Mouse (Mus musculus) lung, postnatal 10 days (tissue): ENCODE results near the gene Ace3.

Experiments used
- DNase-seq: peaks from one replicate; pipeline ENCODE4 v3.0.0; 2021

The Ace3 gene

DNA sequence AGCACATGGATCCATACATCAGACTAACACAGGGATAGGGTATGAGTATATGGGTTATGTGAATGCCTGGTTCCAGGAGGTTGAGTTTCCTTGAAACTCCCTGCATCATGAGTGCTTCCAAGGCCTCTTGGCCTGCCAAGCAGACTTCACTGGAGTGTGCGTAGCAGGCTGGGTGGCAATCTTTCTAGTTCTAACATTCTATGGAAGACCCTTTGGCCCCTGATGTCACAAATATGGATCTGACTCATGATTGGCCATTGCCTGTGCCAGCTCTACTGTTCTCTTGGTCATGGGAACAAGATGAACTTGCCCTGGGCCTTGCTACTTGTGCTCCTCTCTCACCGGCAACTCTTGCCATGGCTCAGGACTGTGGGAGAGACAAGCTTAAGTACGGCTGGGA lies at the start of gene Ace3:
Gene Ace3, plus strand, starts transcription at position 301 of the 400 bp plus-strand sequence.
- DNase-seq: no peak

DNA sequence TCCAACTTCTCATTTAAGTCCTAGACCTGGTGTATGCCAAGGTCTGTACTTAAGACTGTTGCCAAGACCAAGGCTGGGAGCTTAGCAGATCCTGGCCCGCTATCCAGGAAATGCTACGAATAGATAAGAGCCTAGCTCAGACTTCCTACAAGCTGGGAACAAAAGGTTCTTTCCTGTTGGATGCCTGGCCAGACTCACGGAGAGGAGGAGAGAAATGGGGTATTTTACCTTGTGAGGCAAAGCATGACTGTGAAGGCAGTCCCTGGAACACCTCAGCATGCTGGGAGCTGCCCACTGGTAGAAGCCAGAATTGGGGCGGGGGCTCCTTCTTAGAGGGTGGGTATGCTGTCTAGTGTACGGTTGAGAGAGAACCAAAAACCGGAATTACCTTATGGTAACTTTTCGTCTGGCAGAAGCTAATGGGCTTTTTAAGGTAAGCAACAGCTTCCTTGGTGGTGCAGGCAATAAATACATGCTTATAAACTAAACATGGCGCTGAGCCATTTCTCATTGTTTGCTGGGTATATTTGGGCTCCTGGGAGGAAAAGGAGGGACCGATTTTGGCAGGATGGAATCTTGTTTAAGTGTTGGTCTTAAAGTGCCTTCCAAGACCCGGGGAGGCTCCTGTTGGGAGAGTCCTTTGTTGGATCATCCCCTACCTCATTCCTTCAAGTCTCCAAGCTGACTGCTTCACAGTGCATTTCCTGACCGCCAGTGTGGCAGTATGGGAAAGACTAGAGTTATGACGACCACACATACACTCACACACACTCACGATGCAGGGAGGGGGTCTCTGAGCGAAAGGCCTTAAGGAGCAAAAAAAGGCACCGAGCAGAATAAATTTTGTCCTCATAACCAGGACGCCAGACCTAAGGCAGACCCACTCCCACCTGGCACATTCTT lies 49.5 kb upstream of the Ace3 start:
- peak; percentile 83 for DNase-seq

DNA sequence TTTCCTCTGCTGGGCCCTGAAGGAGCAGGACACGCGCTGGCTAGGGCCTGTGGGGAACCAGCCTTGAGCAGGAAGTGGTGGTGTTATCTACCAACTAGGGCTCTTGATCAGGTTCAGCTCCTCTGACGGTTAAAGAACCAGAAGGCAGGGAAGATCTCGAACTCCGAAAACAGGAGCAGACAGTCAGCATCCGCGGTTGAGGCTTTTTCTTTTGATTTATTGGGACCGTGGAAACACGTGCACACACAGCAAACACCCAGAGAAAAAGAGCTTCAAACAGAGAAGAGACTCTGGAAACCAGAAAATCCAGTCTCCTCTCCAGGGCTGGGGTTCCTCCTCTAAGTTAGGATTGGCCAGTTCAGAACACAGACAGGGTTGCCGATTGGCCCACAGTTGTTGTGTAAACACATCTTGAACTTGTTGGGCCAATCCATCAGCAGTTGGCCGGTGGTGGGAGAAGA lies 47.8 kb upstream of the Ace3 start:
- peak; percentile 46 for DNase-seq

DNA sequence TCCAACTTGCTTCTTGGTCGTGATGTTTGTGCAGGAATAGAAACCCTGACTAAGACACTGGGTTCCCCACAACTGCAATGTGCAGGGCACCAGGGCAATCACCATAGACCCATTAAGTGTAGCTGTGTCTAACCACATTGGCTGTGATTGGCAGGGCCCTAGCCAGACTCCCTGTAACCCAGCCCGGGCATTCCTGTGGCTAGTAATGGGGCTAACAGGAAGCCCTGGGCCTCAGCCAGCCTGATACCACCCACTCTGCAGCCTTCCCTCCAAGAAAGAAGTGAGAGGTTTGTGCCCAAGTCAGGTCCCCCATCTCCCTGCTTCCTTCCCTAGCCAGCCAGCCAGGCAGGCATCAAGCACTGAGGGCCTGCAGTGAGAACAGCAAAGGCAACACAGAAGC lies 46.2 kb upstream of the Ace3 start:
- no peak for DNase-seq

DNA sequence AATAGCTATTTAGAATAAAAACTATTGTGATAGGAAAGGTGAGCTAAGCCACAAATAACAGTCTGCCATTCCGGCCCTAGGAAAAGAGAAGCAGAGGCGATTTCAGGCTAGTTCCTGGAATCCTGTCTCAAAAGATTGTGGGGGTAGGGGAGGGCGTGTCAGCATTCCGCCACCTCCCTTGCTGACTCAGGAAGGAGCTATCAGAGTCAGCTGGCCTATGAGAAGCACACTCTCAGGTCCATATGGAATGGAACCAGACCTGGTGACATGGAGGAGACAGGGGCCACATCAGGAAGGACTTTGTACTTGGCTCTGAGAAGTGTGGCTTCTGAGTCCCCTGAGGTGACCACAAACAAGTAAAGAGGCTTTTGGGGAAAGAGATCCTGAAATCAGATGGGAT lies 44.0 kb upstream of the Ace3 start:
- DNase-seq: no peak

DNA sequence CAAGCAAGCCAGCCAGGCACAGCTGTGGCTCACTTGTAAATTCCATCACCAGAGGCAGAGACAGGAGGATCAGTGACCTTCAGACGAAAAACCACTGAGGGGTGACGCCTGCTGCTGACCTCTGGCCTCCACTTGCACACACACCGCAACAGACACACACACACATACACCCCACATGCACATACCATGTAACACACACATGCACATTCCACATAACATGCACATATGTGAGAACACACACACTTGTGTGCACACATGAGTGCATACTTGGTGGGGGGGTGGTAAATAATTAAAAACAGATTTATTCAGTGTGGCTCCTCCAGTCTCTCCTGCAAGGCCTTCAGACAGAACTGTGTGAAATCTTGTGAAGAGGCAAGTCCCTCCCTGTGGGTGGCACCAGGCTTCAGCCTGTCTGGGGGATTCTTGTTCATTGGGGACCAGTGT lies 42.9 kb upstream of the Ace3 start:
- DNase-seq: no peak

DNA sequence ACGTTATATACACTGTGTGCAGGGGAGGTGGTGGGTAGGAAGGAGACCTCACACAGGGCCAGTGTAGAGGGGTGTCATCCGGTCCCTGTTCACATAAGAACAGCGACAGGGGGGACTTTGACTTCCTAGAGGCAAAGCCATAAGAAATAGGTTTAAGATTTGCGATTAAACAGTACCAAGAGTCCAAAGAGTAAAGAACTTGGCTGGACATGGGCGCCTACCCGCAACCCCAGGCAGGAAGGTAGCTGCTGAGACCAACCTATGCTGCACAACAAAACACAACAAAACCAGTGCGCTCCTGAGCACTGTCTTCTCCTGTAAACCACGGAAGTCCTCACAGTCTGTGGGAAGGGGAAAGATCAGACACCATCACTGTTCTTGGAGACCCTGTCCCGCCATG lies 42.4 kb upstream of the Ace3 start:
- no peak for DNase-seq

DNA sequence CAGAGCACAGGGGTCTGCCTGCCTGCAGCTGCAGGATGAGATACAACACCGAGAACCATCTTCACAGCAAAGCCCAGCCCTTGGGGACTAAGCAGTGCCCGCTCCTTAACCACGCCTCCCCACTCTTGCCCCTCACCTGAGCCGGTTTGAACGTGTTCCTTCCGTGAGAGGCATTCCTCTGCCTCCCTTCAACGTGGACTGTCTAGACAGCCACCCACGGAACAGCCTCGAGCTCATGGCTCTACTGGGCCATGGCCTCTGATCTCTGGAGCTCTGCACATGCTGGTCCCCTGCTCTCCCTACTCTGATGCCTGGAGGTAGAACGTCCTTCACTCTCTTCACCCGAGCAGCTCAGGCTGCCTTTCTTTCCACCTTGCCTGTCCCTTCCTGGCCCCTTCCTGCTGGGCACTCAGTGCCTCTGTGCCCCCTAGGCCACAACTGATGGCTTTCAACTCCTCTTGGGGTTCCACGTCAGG lies 41.5 kb upstream of the Ace3 start, which contains the start of gene Cyb561:
Gene Cyb561, minus strand, starts transcription at position 426 of the 476 bp plus-strand sequence.
- no peak for DNase-seq

DNA sequence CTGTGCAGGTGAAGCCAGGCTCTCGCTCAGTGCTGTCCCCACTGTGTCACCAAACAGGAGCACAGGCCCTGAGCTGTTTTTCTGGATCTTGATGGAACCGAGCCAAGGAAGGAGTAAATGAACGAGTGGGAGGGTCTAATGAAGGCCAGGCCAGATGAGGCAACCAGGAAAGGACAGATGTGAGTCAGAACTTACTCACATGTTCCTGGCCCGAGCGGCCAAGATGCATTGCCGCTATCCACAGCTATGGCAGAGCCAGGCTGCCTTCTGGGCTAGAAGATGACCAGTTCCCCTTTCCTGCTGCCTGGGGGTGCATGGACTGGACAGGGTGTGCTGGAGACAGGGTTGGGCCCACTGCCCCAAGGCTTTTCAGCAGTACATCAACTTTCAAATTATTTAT lies 41.1 kb upstream of the Ace3 start:
- peak; percentile 60 for DNase-seq

DNA sequence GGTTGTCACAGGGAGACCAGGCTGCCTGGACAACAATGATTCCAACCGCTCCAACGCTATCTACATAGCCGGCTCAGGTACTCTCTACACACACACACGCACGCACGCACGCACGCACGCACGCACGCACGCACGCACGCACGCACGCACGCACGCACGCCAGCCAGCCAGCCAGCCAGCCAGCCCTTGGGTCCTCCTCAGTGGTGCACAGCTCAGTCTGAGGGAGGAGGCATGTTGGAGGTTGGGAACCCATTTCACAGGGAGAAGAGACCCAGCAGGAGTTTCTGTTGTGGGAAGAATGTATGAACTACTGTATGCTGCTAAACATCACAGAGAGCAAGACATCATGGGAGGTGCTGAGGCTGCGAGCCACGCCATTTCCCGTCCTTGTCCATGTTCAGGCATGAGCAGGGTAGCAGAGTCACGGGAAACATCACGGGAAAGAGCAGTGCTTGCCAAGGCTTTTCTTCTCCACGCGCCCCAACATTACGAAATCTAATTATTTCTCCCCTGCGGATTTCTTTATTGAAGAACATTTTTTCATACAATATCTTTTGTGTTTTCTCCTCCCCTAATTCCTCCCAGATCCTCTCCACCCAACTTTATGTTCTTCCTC lies 38.6 kb upstream of the Ace3 start:
- DNase-seq: no peak

DNA sequence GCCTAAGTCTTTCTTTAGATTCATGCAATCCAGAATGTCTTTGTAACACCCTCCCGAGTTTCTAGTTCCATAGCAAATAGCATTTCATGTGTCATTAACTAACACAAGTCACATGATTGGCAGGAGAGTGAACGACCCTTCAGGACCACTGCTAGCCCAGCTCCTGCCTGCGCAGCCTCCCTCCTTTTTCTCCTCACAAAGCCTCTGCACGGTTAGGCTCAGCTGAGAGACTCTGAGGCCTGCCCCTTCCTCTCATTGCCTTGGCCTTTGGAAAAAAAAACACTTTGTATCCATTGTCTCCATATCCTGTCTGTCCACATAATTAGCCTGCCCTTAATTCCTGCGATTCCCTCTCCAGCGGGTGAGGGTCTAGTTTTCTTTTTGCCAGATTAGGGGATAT lies 37.0 kb upstream of the Ace3 start:
- DNase-seq: peak; percentile 14

DNA sequence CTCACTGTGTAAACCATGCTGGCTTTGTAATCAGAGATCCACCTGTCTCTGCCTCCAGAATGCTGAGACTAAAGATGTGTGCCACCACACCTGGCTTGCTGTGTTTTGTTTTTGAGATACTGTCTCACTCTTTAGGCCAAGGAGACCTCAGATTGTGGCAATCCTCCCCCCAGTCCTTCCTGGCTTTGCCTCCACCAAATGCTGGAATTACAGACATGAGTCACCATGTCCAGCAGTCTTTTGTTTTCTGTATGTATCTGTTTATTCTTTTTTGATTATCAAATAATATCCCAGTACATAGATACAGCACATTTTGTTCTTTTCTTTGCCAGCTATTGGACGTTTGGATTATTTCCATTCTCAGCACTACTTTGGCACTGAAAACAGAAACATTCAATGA lies 35.9 kb upstream of the Ace3 start:
- DNase-seq: peak; percentile 10

DNA sequence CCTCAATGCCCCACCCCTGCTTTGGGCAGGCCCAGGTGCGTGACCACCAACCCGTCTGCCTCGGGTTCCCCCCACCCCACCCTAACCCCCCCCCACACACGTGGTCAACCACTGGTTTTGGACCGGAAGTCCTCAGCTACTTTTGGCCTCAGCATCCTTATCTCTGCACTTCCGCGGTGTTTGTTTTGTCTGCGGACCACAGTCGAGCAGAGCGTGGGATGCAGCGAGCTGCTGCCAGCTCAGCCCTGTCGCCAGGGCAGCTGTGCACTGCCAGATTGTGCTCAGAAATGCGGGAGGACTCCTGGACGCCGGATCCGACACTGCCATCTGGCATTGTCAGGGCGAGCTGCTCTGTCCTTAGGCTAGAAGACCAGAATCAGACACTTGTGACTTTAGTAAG lies 35.1 kb upstream of the Ace3 start:
- peak; percentile 72 for DNase-seq

DNA sequence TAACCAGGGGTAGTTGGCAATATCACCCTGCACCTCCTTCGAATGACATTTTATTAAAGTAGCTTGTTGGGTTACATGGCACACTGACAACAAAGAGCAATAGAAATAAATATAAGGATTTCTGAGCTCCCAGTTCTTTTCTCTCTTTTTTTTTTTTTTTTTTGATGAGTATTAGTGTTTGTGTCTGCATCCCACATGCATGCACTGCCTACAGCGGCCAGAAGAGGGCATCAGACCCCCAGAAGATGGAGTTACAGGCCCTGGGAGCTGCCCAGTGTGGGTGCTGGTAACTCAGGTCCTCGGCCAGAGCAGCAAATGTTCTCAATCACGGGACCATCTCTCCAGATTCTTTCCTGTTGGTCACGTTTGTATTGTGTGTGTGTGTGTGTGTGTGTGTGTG lies 29.8 kb upstream of the Ace3 start:
- DNase-seq: peak; percentile 26

DNA sequence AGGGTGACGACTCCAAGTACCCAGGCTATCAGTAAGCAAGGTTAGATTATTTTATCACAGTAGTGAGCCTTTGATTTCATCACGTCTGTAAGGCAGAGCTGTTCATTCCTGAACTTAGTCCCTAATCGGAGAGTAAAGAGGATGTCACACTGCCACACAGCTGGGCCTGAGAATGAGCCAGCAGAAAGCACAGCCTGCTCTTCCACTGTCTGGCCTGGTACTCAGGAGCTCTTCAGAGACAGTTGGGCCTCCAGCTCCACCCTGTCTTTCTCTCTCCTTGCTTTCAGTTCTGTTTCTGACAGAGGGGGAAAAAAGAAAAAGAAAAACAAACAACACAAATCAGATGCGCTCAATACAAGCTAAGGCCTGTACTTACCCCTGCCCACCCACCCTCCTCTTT lies 28.2 kb upstream of the Ace3 start:
- no peak for DNase-seq

DNA sequence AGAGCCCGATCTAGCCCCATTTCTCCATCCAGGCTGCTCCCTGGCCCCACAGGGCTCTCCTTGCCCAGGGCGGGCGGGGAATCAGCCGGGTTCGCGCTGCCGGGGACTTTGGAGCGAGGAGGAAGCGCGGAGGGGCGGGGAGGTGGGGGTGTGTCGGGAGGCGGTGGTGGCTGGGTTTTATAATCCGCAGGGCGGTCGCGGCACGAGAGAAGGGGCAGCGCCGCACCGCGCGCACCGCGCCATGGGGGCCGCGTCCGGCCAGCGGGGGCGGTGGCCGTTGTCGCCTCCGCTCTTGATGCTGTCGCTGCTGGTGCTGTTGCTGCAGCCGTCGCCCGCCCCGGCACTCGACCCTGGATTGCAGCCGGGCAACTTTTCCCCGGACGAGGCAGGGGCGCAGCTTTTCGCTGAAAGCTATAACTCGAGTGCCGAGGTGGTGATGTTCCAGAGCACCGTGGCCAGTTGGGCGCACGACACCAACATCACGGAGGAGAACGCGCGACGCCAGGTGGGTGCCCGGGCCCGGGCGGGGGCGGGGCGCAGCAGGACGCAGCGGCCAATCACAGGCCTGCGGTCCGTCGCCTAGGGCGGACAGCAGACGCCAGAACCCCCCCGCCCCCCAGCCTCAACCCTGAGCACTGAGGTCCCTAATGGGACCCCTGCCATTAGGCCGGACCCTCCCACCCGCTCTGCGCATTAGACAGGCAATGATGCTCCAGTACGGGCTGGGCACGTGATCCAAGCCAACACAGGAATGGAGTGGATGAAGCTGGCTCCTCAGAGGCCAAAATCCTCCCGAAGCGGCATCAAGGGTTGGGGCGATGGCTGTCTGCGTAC lies 26.5 kb upstream of the Ace3 start, which contains the start of gene Ace:
Gene Ace, plus strand, starts transcription at position 205 of the 834 bp plus-strand sequence.
- peak; percentile 75 for DNase-seq

DNA sequence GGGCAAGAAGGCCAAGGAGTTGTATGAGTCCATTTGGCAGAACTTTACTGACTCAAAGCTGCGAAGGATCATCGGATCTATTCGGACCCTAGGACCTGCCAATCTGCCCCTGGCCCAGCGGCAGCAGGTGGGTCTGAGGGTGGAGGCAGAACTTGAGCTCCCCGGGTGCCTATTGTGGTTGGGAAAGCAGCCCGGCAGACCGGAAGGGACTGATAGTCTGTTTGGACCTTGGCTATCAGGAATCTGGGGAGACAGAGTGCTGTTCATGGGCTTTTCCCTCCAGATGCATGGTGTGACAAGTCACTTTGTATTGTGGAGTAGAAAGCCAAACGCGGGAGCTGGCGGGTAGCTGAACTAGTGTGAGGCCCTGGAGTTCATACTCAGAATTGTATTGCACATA lies 25.5 kb upstream of the Ace3 start:
- DNase-seq: no peak

DNA sequence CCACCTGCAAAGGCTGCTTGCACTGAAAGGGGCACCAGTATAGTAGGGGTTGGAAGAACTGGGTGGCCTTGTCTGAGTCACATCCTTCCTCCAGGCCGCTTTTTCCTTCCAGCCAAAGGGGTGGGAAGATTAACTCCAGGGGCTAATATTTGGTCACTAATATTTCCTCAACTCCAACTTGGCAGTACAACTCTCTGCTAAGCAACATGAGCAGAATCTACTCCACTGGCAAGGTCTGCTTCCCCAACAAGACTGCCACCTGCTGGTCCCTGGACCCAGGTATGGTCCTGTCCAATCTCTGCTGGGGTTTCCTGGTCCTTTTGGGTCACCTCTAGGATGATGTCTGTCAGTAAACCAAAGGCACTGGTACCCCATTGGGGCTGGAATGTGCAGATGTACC lies 25.0 kb upstream of the Ace3 start:
- peak; percentile 86 for DNase-seq

DNA sequence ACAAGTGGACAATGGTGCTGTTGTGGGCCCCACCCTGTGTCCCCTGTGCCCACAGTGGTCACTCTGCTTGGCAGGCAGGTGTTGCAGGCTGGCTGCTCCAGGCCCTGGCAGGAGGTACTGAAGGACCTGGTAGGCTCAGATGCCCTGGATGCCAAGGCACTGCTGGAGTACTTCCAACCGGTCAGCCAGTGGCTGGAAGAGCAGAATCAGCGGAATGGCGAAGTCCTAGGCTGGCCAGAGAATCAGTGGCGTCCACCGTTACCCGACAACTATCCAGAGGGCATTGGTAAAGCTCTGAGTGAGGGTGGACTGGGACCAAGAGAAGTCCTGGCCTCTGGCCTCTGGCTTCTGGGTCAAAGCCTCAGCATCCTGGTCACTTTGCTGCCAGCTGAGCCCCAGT lies 19.9 kb upstream of the Ace3 start:
- DNase-seq: no peak

DNA sequence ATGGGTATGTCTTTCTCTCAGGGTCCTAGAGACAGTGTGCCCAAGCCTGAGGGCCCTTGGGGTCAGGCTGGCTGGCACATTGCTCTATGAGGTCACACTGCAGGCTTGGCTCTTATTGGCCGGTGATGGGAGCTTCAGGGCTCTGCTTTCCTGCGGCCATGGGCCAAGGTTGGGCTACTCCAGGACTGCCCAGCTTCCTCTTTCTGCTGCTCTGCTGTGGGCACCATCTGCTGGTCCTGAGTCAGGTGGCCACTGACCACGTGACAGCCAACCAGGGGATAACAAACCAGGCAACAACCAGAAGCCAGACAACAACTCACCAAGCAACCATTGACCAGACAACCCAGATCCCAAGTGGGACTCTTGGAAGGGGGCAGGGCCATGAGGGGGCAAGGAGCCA lies 19.4 kb upstream of the Ace3 start:
- DNase-seq: no peak

DNA sequence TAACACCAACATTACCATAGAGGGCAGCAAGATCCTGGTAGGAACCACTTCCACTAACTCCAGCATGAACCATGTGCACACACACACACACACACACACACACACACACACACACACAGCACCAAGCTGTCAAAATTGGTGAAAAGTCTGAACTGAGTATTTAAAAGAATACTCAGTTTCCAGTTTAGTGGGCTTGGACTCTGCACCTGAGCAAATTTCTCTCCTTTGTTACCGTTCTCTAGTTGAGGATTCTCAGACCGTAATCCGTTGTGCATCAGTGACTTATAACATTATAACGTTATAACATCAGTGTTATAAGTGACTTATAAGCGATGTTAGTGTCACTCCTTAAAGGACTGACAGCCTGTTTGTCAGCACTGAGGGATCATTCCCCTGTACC lies 18.8 kb upstream of the Ace3 start:
- DNase-seq: no peak

DNA sequence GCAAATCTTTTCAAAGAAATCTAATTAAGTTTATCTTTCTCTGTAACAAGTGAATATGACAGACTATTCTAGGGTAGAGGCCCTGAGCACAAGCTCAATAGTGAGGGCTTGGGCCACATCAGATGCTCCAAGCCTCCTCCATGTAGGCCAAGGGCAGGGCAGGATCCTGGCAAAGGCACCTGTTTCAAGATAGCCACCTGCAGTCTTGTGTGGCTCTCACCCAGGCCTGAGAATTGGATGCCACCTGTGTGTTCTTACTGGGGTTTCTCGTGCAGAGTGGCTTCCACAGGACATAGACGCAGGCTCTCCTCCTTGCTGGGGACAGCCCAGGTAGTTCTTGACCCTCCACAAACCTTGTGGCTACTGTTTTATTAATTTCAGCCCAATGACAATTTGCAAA lies 16.2 kb upstream of the Ace3 start:
- DNase-seq: no peak

DNA sequence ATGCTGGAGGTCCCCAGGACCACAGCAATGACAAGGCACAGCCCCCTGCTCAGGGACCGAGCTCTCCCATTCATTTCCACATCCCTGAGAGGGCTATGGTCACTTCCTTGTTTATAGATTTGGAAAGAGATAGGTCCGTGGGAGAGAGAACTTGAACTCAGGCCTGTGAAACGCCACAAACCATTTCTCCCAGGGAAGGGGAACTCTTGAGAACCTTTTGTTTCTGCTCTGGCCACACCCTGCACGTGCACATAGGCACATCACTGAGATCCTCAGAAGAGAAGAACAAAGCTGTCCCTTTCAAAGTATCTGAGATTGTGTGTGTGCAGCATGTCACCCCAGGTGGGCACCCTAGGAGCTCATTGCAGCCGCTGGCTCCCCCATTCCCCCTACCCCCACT lies 15.8 kb upstream of the Ace3 start:
- no peak for DNase-seq
